Mouse (Mus musculus) liver, embryonic 14.5 days (tissue): ENCODE results near the gene Tle1. TPM values are rescaled to one million over a fixed set of nuclear protein-coding genes. Genes with fewer than 3 reads are reported as not detected.

Experiments used
- ATAC-seq: fragments of 200-750 bp; cut with Nextera tagmentation; 2 replicates; pipeline ENCODE4 v1.8.0; 2017; ENCODE audit warnings: moderate number of reproducible peaks, mild to moderate bottlenecking, moderate library complexity; ENCODE audit not compliant: insufficient read depth
- DNase-seq, 3 experiments: peaks; one replicate each; pipeline ENCODE4 v3.0.0-alpha.2; 2012 to 2013; ENCODE audit warnings: low read depth in 3 of 3, low spot score in 3 of 3
- H3K27ac ChIP-seq: fragments of 300-500 bp; sonication (generic); 2 replicates; pipeline ENCODE4 v1.5.1; 2014; ENCODE audit warnings: moderate library complexity, mild to moderate bottlenecking, control low read depth, inconsistent platforms
- H3K27me3 ChIP-seq: fragments of 300-500 bp; sonication (generic); 2 replicates; pipeline ENCODE4 v1.6.1; 2014; ENCODE audit warnings: mild to moderate bottlenecking, low read length, moderate library complexity; ENCODE audit not compliant: control insufficient read depth, insufficient read depth
- H3K36me3 ChIP-seq: fragments of 300-500 bp; sonication (generic); replicated peaks from 2 replicates; pipeline ENCODE4 v1.6.1; 2014; ENCODE audit warnings: low read depth; ENCODE audit not compliant: control insufficient read depth, insufficient read depth
- H3K4me1 ChIP-seq, 2 experiments: fragments of 200-500 bp in 1 of 2; fragments of 300-500 bp in 1 of 2; sonication (generic) in 1 of 2; replicated peaks; 2 replicates each; pipeline ENCODE4 v1.6.1; 2012 to 2014; ENCODE audit warnings: antibody characterized with exemption in 1 of 2, inconsistent platforms in 1 of 2, low read length in 1 of 2; ENCODE audit not compliant: control insufficient read depth in 2 of 2, insufficient read depth in 2 of 2
- H3K4me2 ChIP-seq: fragments of 300-500 bp; sonication (generic); 2 replicates; pipeline ENCODE4 v1.6.1; 2014; ENCODE audit warnings: low read depth, mild to moderate bottlenecking, control low read depth, moderate library complexity
- H3K4me3 ChIP-seq, 2 experiments: fragments of 200-500 bp in 1 of 2; fragments of 300-500 bp in 1 of 2; sonication (generic) in 1 of 2; 2 replicates each; pipeline ENCODE4 v1.5.1; 2012 to 2014; ENCODE audit warnings: low read depth in 2 of 2, low read length in 2 of 2, mild to moderate bottlenecking in 2 of 2, control low read depth in 1 of 2, inconsistent platforms in 1 of 2, moderate library complexity in 1 of 2; ENCODE audit not compliant: insufficient read depth in 1 of 2
- H3K9ac ChIP-seq: fragments of 300-500 bp; sonication (generic); replicated peaks from 2 replicates; pipeline ENCODE4 v1.6.1; 2014; ENCODE audit warnings: mild to moderate bottlenecking, control low read depth, moderate library complexity
- H3K9me3 ChIP-seq: fragments of 300-500 bp; sonication (generic); 2 replicates; pipeline ENCODE4 v1.6.1; 2016; ENCODE audit warnings: low read length, mixed read lengths; ENCODE audit not compliant: control insufficient read depth
- CTCF ChIP-seq: IDR thresholded peaks from 2 replicates; pipeline ENCODE4 v1.5.1; 2016; ENCODE audit warnings: antibody characterized with exemption, low read depth, control low read depth
- EP300 ChIP-seq: IDR thresholded peaks from 2 replicates; pipeline ENCODE4 v1.6.1; 2016; ENCODE audit warnings: antibody characterized with exemption, low read depth
- WGBS: fragments of 180-500 bp; shearing (Covaris S2); extraction: QIAGEN DNeasy Blood & Tissue Kit; methylation state at CpG from one replicate; pipeline ENCODE4 v1.1.7; 2014; ENCODE audit not compliant: insufficient replicate concordance; 5-methylcytosine and 5-hydroxymethylcytosine counted together
- polyA plus RNA-seq, 2 experiments: library from polyadenylated mRNA; depleted of rRNA in 1 of 2; stranded (reverse) in 1 of 2; unstranded in 1 of 2; fragments of >200 nt; fragmentation: Nextera tagmentation in 1 of 2; extraction: Ambion mirVana in 1 of 2; gene quantifications; 2 replicates each; pipeline versions ENCODE4 v1.2.1 to v1.2.3; 2012 to 2014

Gene Tle1
- polyA plus RNA-seq, 2 experiments = 5.8 to 9.1 TPM

DNA sequence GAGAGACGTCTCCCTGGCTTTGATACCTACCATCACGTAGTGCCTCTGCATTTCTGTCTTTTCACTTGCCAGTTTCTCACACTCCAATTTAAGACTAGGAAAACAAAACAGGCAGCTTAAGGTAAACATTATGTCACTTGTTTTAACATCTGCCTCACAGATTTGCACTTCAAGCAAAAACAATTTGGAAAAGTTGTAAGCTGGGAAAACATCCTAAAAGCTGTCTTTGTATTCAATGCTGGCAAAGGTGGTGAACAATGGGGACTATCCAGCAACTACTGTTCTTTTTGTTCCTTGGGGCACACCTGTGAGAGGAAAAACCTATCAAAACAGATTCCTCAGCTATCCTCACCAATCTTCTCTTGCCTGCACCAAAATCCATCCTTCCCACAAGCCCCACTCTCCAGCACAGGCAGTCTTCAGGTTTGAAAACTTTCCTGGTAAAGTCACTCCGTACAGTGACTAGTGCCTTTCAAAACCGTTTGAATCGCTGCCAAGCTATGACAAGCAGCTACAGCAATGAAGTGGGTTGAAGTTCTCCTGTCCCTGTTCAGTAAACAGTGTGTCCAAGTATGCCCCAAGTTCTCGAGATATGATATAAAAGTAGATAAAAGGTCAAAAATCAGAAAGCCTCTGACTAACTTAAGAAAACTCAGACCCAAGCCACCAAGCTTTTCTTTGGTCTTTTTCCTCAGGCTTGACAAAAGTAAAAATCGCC lies 2.7 kb downstream of the Tle1 start:
- Histone ChIP-seq H3K27ac (no peak overlapping the region), H3K36me3 (peaks cover 3% of the 10 kb centered on the region), H3K9ac (peak overlapping the region; percentile 18), H3K4me2 (peak overlapping the region; percentile 97), H3K4me1 (peaks cover 3 to 11% of the 10 kb centered on the region in 2 experiments; a peak in 3 of 4 replicates), H3K27me3 (peaks cover 11% of the 10 kb centered on the region), H3K4me3 (peak overlapping the region; percentile 25 to 84), H3K9me3 (no peaks in the 10 kb centered on the region)
- TF ChIP-seq EP300 = no peak
- no peak for TF ChIP-seq CTCF
- WGBS = 52% methylated on average over 7 of the region's 7 CpGs
- ATAC-seq = no peak
- peak in 1 of 3 experiments; percentile 6 for DNase-seq

- Histone ChIP-seq H3K4me1 (peaks cover 0 to 11% of the 10 kb centered on the region in 2 experiments; a peak in 2 of 4 replicates), H3K9me3 (no peaks in the 10 kb centered on the region), H3K4me3 (no peak overlapping the region), H3K27me3 (no peaks in the 10 kb centered on the region), H3K4me2 (no peak overlapping the region), H3K36me3 (peaks cover 3% of the 10 kb centered on the region), H3K9ac (no peak overlapping the region), H3K27ac (no peak overlapping the region)
- 43% methylated on average over 6 of the region's 6 CpGs for WGBS
- no peak for TF ChIP-seq CTCF
- TF ChIP-seq EP300 = no peak
- DNase-seq = no peak
- ATAC-seq = no peak
Measured at GRCm38 (mm10) chr4:72195116-72195835, 5.4 kb downstream of the Tle1 start.

- no peak overlapping the region for H3K4me3 ChIP-seq
- peaks cover 3% of the 10 kb centered on the region for H3K36me3 ChIP-seq
- no peaks in the 10 kb centered on the region for H3K27me3 ChIP-seq
- ATAC-seq (peak; percentile 23; the same call in 1 of the 2 replicates), DNase-seq (peak in 1 of 3 experiments; percentile 6)
- no peak overlapping the region for H3K9ac ChIP-seq
- H3K27ac ChIP-seq = no peak overlapping the region
- TF ChIP-seq CTCF (no peak), EP300 (no peak)
- no peaks in the 10 kb centered on the region for H3K9me3 ChIP-seq
- no peak overlapping the region for H3K4me2 ChIP-seq
- peaks cover 0 to 8% of the 10 kb centered on the region in 2 experiments; a peak in 1 of 4 replicates for H3K4me1 ChIP-seq
- 25% methylated on average over 1 of the region's 1 CpGs for WGBS
Measured at GRCm38 (mm10) chr4:72193276-72193675, 7.4 kb downstream of the Tle1 start.

DNA sequence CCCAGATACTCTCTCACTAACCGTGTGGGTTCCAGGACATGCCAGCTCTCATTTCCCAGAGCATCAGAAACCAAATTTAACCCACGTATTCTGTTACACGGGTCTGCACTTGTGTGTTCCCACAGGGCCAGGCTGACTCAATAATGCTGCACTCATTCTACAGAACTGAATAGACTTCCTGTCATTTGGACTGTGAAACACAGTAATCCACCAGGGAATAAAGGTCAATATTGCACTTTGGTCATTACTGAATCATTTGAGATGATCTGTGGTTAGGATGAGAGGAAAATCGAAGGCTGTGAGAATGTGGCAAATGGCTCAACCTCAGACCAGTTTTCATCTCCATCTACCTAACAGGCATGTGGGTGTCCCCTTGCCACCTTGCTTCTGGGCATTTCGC lies 16.2 kb downstream of the Tle1 start:
- TF ChIP-seq EP300 = no peak
- no peak for TF ChIP-seq CTCF
- Histone ChIP-seq H3K4me2 (no peak overlapping the region), H3K27me3 (no peaks in the 10 kb centered on the region), H3K4me1 (no peaks in the 10 kb centered on the region), H3K27ac (no peak overlapping the region), H3K4me3 (no peak overlapping the region), H3K9me3 (no peaks in the 10 kb centered on the region), H3K9ac (no peak overlapping the region), H3K36me3 (no peaks in the 10 kb centered on the region)
- ATAC-seq = no peak
- no peak for DNase-seq
- 74% methylated on average over 5 of the region's 5 CpGs for WGBS

- TF ChIP-seq CTCF = no peak
- TF ChIP-seq EP300 = no peak
- no peak overlapping the region for H3K27ac ChIP-seq
- H3K27me3 ChIP-seq = no peaks in the 10 kb centered on the region
- H3K9me3 ChIP-seq = no peaks in the 10 kb centered on the region
- H3K9ac ChIP-seq = no peak overlapping the region
- ATAC-seq (no peak), DNase-seq (no peak)
- H3K36me3 ChIP-seq = no peaks in the 10 kb centered on the region
- H3K4me2 ChIP-seq = no peak overlapping the region
- no peaks in the 10 kb centered on the region for H3K4me1 ChIP-seq
- no peak overlapping the region for H3K4me3 ChIP-seq
Measured at GRCm38 (mm10) chr4:72182343-72182988, 18.3 kb downstream of the Tle1 start.
